Mouse (Mus musculus) CH12.LX (cell line): ENCODE data around the gene Zbtb1. TPM values are rescaled to one million over a fixed set of nuclear protein-coding genes. Genes with fewer than 3 reads are reported as not detected.
A peak's percentile ranks its signal among the peaks of the same experiment; 100 is the strongest.

Source experiments
- DNase-seq: peaks from one replicate; pipeline ENCODE4 v3.0.0-alpha.2; 2013; ENCODE audit errors: extremely low read depth
- H3K27ac ChIP-seq: 2 replicates; pipeline ENCODE4 v1.5.1; 2012; ENCODE audit warnings: low read depth, mild to moderate bottlenecking, control low read depth, moderate library complexity; ENCODE audit not compliant: insufficient read depth
- H3K27me3 ChIP-seq: replicated peaks from 2 replicates; pipeline ENCODE3; 2012; ENCODE audit warnings: inconsistent platforms
- H3K36me3 ChIP-seq, 2 experiments: replicated peaks in 1 of 2; 2 replicates each; pipeline versions ENCODE3 to v1.6.1; 2012; ENCODE audit warnings: inconsistent platforms in 1 of 2, low read length in 1 of 2, mild to moderate bottlenecking in 1 of 2, mixed read lengths in 1 of 2, moderate library complexity in 1 of 2; ENCODE audit not compliant: control insufficient read depth in 1 of 2, insufficient read depth in 1 of 2
- H3K4me1 ChIP-seq, 2 experiments: 2 replicates each; pipeline ENCODE4 v1.6.1; 2012; ENCODE audit warnings: inconsistent platforms in 1 of 2, moderate library complexity in 1 of 2; ENCODE audit not compliant: insufficient read depth in 2 of 2, control insufficient read depth in 1 of 2
- H3K4me2 ChIP-seq: 2 replicates; pipeline ENCODE4 v1.6.1; 2012; ENCODE audit warnings: low read depth, mild to moderate bottlenecking, control low read depth; ENCODE audit not compliant: poor library complexity, insufficient read depth, severe bottlenecking
- H3K4me3 ChIP-seq, 3 experiments: fragments of 150-350 bp in 1 of 3; sonication (generic) in 1 of 3; replicated peaks in 1 of 3; 2 replicates each; pipeline versions ENCODE3 to v1.5.1; 2011 to 2012; ENCODE audit warnings: low read depth in 2 of 3, low read length in 2 of 3, mild to moderate bottlenecking in 2 of 3, moderate library complexity in 2 of 3, control low read depth in 1 of 3, improper control_type of control experiment in 1 of 3, inconsistent platforms in 1 of 3, mixed read lengths in 1 of 3; ENCODE audit not compliant: poor library complexity in 1 of 3
- H3K79me2 ChIP-seq: replicated peaks from 2 replicates; pipeline ENCODE4 v1.6.1; 2012; ENCODE audit warnings: mild to moderate bottlenecking, moderate library complexity; ENCODE audit not compliant: control insufficient read depth, poor library complexity, insufficient read depth, severe bottlenecking; ENCODE audit errors: extremely low read depth
- H3K9ac ChIP-seq: 2 replicates; pipeline ENCODE4 v1.6.1; 2012; ENCODE audit warnings: low read depth, mild to moderate bottlenecking, control low read depth, moderate library complexity; ENCODE audit not compliant: insufficient read depth
- H3K9me3 ChIP-seq: replicated peaks from 2 replicates; pipeline ENCODE3; 2012; ENCODE audit warnings: low read length, inconsistent platforms, mixed read lengths
- BHLHE40 ChIP-seq: IDR thresholded peaks from 2 replicates; pipeline ENCODE4 v1.6.1; 2011; ENCODE audit warnings: mild to moderate bottlenecking, low read depth, low read length, improper control_type of control experiment
- CHD1 ChIP-seq: IDR thresholded peaks from 2 replicates; pipeline ENCODE4 v1.6.1; 2012; ENCODE audit warnings: low read depth, low read length, improper control_type of control experiment, inconsistent platforms
- CHD2 ChIP-seq: IDR thresholded peaks from 2 replicates; pipeline ENCODE4 v1.6.1; 2011; ENCODE audit warnings: low read length, improper control_type of control experiment
- CTCF ChIP-seq, 2 experiments: IDR thresholded peaks in 1 of 2; conservative IDR thresholded peaks in 1 of 2; 2 replicates each; pipeline ENCODE4 v1.5.1; 2011 to 2012; ENCODE audit warnings: low read depth in 2 of 2, low read length in 2 of 2, improper control_type of control experiment in 1 of 2, inconsistent platforms in 1 of 2, mild to moderate bottlenecking in 1 of 2, moderate library complexity in 1 of 2
- E2F4 ChIP-seq: IDR thresholded peaks from 2 replicates; pipeline ENCODE4 v1.6.1; 2011; ENCODE audit warnings: low read depth, low read length, improper control_type of control experiment; ENCODE audit not compliant: insufficient replicate concordance
- HCFC1 ChIP-seq: IDR thresholded peaks from 2 replicates; pipeline ENCODE4 v1.6.1; 2012; ENCODE audit warnings: low read depth, mild to moderate bottlenecking, inconsistent platforms, low read length, improper control_type of control experiment
- JUND ChIP-seq: conservative IDR thresholded peaks from 2 replicates; pipeline ENCODE4 v1.6.1; 2011; ENCODE audit warnings: low read depth, low read length, improper control_type of control experiment
- MAX ChIP-seq: IDR thresholded peaks from 2 replicates; pipeline ENCODE4 v1.6.1; 2011; ENCODE audit warnings: low read length, improper control_type of control experiment
- MAZ ChIP-seq: IDR thresholded peaks from 2 replicates; pipeline ENCODE4 v1.6.1; 2012; ENCODE audit warnings: low read depth, mild to moderate bottlenecking, inconsistent platforms, low read length, improper control_type of control experiment, moderate library complexity
- MEF2A ChIP-seq: IDR thresholded peaks from 2 replicates; pipeline ENCODE4 v1.6.1; 2014; ENCODE audit warnings: low read depth, mild to moderate bottlenecking, inconsistent platforms, low read length, improper control_type of control experiment, borderline replicate concordance
- MXI1 ChIP-seq: IDR thresholded peaks from 2 replicates; pipeline ENCODE4 v1.6.1; 2011; ENCODE audit warnings: mild to moderate bottlenecking, low read depth, low read length, improper control_type of control experiment
- MYC ChIP-seq: IDR thresholded peaks from 2 replicates; pipeline ENCODE4 v1.6.1; 2011; ENCODE audit warnings: low read depth, mild to moderate bottlenecking, improper control_type of control experiment, low read length
- NRF1 ChIP-seq: IDR thresholded peaks from 2 replicates; pipeline ENCODE4 v1.6.1; 2014; ENCODE audit warnings: low read depth, mild to moderate bottlenecking, inconsistent platforms, low read length, improper control_type of control experiment, moderate library complexity
- POLR2A ChIP-seq: IDR thresholded peaks from 2 replicates; pipeline ENCODE4 v1.6.1; 2011; ENCODE audit warnings: low read depth, mild to moderate bottlenecking, improper control_type of control experiment, low read length
- POLR2AphosphoS2 ChIP-seq: IDR thresholded peaks from 2 replicates; pipeline ENCODE4 v1.6.1; 2011; ENCODE audit warnings: low read depth, low read length, improper control_type of control experiment
- RAD21 ChIP-seq: IDR thresholded peaks from 2 replicates; pipeline ENCODE4 v1.6.1; 2011; ENCODE audit warnings: low read depth, mild to moderate bottlenecking, low read length, improper control_type of control experiment, moderate library complexity
- RCOR1 ChIP-seq: conservative IDR thresholded peaks from 2 replicates; pipeline ENCODE4 v1.6.1; 2012; ENCODE audit warnings: low read depth, mild to moderate bottlenecking, inconsistent platforms, low read length, improper control_type of control experiment
- SIN3A ChIP-seq: IDR thresholded peaks from 2 replicates; pipeline ENCODE4 v1.6.1; 2012; ENCODE audit warnings: low read length, improper control_type of control experiment, inconsistent platforms
- SMC3 ChIP-seq: IDR thresholded peaks from 2 replicates; pipeline ENCODE4 v1.6.1; 2011; ENCODE audit warnings: low read depth, low read length, improper control_type of control experiment
- TBP ChIP-seq: conservative IDR thresholded peaks from 2 replicates; pipeline ENCODE4 v1.6.1; 2011; ENCODE audit warnings: low read depth, low read length, improper control_type of control experiment
- TCF12 ChIP-seq: IDR thresholded peaks from 2 replicates; pipeline ENCODE4 v1.6.1; 2014; ENCODE audit warnings: low read depth, mild to moderate bottlenecking, inconsistent platforms, low read length, improper control_type of control experiment
- UBTF ChIP-seq: IDR thresholded peaks from 2 replicates; pipeline ENCODE4 v1.6.1; 2012; ENCODE audit warnings: low read depth, mild to moderate bottlenecking, inconsistent platforms, low read length, improper control_type of control experiment, moderate library complexity
- USF1 ChIP-seq: IDR thresholded peaks from 2 replicates; pipeline ENCODE4 v1.6.1; 2014; ENCODE audit warnings: low read depth, mild to moderate bottlenecking, inconsistent platforms, low read length, improper control_type of control experiment
- USF2 ChIP-seq: conservative IDR thresholded peaks from 2 replicates; pipeline ENCODE4 v1.6.1; 2011; ENCODE audit warnings: low read depth, low read length, improper control_type of control experiment
- ZC3H11A ChIP-seq: IDR thresholded peaks from 2 replicates; pipeline ENCODE4 v1.6.1; 2012; ENCODE audit warnings: low read depth, mild to moderate bottlenecking, inconsistent platforms, low read length, improper control_type of control experiment
- ZKSCAN1 ChIP-seq: IDR thresholded peaks from 2 replicates; pipeline ENCODE4 v1.6.1; 2012; ENCODE audit warnings: low read depth, inconsistent platforms, low read length, improper control_type of control experiment, borderline replicate concordance
- ZNF384 ChIP-seq: IDR thresholded peaks from 2 replicates; pipeline ENCODE4 v1.6.1; 2012; ENCODE audit warnings: low read depth, low read length, improper control_type of control experiment, inconsistent platforms
- dilution Hi-C: fragments of 300-500 bp; cut with MboI; formaldehyde crosslinking; loops from 2 replicates; pipeline ENCODE4 v1.14.3; 2020; ENCODE audit warnings: low sequenced_read_pairs; ENCODE audit not compliant: extremely low pct_unique_long_range_greater_than_20kb, extremely low pct_ligation_motif_present
- in situ Hi-C: fragments of 300-500 bp; cut with MboI; formaldehyde crosslinking; loops from 3 replicates; pipeline ENCODE4 v1.14.3; 2019; ENCODE audit warnings: low sequenced_read_pairs, low pct_ligation_motif_present, low pct_unique_long_range_greater_than_20kb, mixed read lengths
- polyA plus RNA-seq: library from polyadenylated mRNA; unstranded; fragments of >175 nt; gene quantifications from 2 replicates; pipeline ENCODE4 v1.2.1, GENCODE M21; 2012; ENCODE audit warnings: low read depth; ENCODE audit not compliant: insufficient read length
- total RNA-seq, 2 experiments: library from RNA; depleted of rRNA; stranded (reverse); fragments of 300-350 nt in 1 of 2; fragments of >200 nt in 1 of 2; gene quantifications; 2 replicates each; pipeline ENCODE4 v1.2.3; 2012 to 2014

Gene Zbtb1
- total and polyA plus RNA-seq, 3 experiments, result 6.4 to 22.0 (median 17.1) TPM

GRCm38 (mm10) chr12:76375506-76375905 is 5.4 kb downstream of the Zbtb1 start (continued):
- TF ChIP-seq USF1 (no peak), RCOR1 (peak; percentile 96), TCF12 (peak; percentile 89), E2F4 (peak; percentile 38; the same call in 1 of the 2 replicates), POLR2AphosphoS2 (no peak), USF2 (no peak), CHD2 (peak; percentile 76), MYC (peak; percentile 96), MXI1 (peak; percentile 76; the same call in 1 of the 2 replicates), NRF1 (no peak), MAX (peak; percentile 75; the same call in 1 of the 2 replicates), ZKSCAN1 (no peak)

- Histone ChIP-seq H3K27me3 (no peaks in the 10 kb centered on the region), H3K4me3 (peak overlapping the region in 1 of 3 experiments; percentile 47), H3K4me2 (peak overlapping the region; percentile 74), H3K9ac (peak overlapping the region; percentile 77), H3K4me1 (peaks cover 5 to 56% of the 10 kb centered on the region in 2 experiments; a peak in 3 of 4 replicates), H3K79me2 (peaks cover 83% of the 10 kb centered on the region), H3K36me3 (peaks cover 12 to 33% of the 10 kb centered on the region in 2 experiments), H3K27ac (peak overlapping the region; percentile 99), H3K9me3 (peaks cover 3% of the 10 kb centered on the region)
- dilution Hi-C loops (no loop called here), in situ Hi-C loops (no loop called here)
- TF ChIP-seq CTCF (conservative IDR thresholded peaks at IDR 0.05 in 1 of 2, IDR thresholded peaks at IDR 0.05 in 1 of 2; ENCODE audit: low read depth in 2 of 2, low read length in 2 of 2) (peak; percentile 67 to 74; a peak in 3 of 4 replicates), MXI1 (peak; percentile 95), TCF12 (no peak), USF2 (no peak), MEF2A (peak; percentile 84; the same call in 1 of the 2 replicates), POLR2AphosphoS2 (no peak), MYC (peak; percentile 99), SMC3 (peak; percentile 57), UBTF (peak; percentile 6; the same call in 1 of the 2 replicates), RAD21 (peak; percentile 48), MAX (peak; percentile 90), SIN3A (peak; percentile 55; the same call in 1 of the 2 replicates), ZKSCAN1 (no peak)
- DNase-seq, result peak; percentile 76
Observed at GRCm38 (mm10) chr12:76376649-76377048, 6.6 kb downstream of the Zbtb1 start.

DNA sequence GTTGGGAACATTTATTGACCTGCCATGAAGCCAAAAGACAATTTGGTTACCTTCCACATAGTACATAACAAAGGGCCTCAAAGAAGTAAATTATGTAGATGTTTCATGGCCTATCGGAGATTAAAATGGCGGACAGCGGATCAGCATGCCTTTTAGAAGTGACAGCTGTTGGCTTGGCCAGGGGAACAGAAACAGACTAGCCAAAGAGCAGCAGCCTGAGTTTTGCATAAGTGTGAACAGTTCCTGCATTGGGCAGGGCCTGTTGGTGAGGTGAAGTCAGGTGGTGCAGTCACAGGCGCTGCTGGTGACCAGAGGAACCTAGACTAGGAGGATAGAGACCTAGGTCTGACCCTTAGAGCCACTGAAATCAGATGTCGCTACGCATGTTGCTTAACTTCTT is 7.0 kb downstream of the Zbtb1 start:
- Histone ChIP-seq H3K4me3 (peak overlapping the region in 1 of 3 experiments; percentile 47), H3K27ac (peak overlapping the region; percentile 99), H3K27me3 (no peaks in the 10 kb centered on the region), H3K9ac (peak overlapping the region; percentile 85), H3K9me3 (peaks cover 3% of the 10 kb centered on the region), H3K79me2 (peaks cover 83% of the 10 kb centered on the region), H3K4me2 (peak overlapping the region; percentile 75), H3K36me3 (peaks cover 12 to 36% of the 10 kb centered on the region in 2 experiments), H3K4me1 (peaks cover 5 to 56% of the 10 kb centered on the region in 2 experiments; a peak in 3 of 4 replicates)
- peak; percentile 71 for DNase-seq
- dilution Hi-C loops (no loop called here), in situ Hi-C loops (no loop called here)
- TF ChIP-seq HCFC1 (no peak; the same call in 1 of the 2 replicates), E2F4 (no peak), MXI1 (peak; percentile 27; the same call in 1 of the 2 replicates), POLR2AphosphoS2 (no peak), CHD1 (no peak), MEF2A (no peak), USF1 (peak; percentile 72), SMC3 (no peak), SIN3A (peak; percentile 60; the same call in 1 of the 2 replicates), TCF12 (peak; percentile 71; the same call in 1 of the 2 replicates), ZNF384 (no peak), POLR2A (peak; percentile 74), MAZ (no peak), ZC3H11A (no peak), ZKSCAN1 (no peak), USF2 (peak; percentile 61), MYC (no peak), TBP (0 out of 2 replicates have a peak, but pooled peaks have one; percentile 29), BHLHE40 (peak; percentile 90), JUND (no peak)
